Mouse (Mus musculus): ENCODE measurements around the gene Gstp1. TPM values are rescaled to one million over a fixed set of nuclear protein-coding genes. Genes with fewer than 3 reads are reported as not detected.

Gene Gstp1
- total RNA-seq (2023), result 10 to 100 TPM; 71.2 to 96.6 TPM

DNA sequence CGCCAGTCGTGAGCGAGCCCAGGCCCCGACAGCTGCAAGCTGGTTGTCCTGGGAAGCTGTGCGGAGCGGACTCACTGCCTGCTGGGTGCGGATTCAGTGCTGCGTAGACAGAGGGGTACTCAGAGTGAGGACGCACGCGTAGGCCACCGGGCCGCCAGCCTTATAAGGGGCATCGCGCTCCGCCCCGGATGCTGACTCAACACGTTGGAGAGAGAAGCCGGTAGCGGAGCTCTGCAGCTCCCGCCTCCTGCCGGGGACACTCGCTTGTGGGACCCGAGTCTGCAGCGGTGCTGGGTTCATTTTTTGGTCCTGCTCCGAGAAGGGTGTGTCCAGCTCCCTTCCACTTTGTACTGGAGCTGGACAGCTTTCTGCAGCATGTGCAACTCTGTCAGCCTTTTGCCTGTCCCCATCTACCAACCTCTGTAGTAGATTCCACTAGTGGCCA lies at the start of gene Gstp1:
Gene Gstp1 (minus strand): TSS at position 198 of the 445 bp plus-strand sequence.

GRCm38 (mm10) chr19:4081394-4081793 lies 43.6 kb upstream of the Gstp1 start, which contains the start of gene Cabp2:
Gene Cabp2 (plus strand): TSS chr19:4081578.

DNA sequence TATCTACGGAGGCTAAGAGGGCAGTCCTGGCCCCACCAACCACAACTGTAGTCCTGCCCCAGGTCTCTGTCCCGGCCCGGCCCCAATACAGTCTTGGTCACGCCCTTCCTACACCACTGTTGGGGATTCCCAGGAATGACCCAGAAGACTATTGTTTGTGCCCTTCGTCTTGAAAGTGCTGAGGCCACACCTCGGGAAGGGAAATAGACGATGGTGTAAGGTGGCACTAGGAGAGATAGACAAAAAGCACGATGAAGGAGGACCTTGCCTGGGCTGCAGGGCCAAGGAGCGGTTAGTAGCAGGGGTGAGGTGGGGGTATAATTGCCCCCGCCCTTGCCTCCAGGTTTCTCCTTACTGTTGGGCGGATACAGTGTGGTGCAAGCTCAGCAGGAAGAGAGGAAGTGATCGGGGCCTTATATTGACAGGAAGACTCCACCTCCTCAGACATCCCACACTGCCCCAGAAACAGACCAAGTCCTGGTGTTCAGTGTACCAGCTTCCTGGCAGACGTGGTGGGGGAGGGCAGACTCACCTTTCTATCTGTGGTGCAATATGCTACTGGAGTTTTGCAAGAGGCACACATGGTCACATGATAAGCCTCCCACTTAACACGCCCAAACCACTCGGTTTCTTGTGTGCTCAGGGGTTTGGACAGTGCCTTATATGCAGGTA lies 21.4 kb upstream of the Gstp1 start, which contains the start of gene Gstp3:
Gene Gstp3 (minus strand): TSS at position 501 of the 672 bp plus-strand sequence.

GRCm38 (mm10) chr19:4045966-4046865 lies 8.4 kb upstream of the Gstp1 start, which contains the start of gene Gstp2:
Gene Gstp2 (minus strand): TSS chr19:4046023.

DNA sequence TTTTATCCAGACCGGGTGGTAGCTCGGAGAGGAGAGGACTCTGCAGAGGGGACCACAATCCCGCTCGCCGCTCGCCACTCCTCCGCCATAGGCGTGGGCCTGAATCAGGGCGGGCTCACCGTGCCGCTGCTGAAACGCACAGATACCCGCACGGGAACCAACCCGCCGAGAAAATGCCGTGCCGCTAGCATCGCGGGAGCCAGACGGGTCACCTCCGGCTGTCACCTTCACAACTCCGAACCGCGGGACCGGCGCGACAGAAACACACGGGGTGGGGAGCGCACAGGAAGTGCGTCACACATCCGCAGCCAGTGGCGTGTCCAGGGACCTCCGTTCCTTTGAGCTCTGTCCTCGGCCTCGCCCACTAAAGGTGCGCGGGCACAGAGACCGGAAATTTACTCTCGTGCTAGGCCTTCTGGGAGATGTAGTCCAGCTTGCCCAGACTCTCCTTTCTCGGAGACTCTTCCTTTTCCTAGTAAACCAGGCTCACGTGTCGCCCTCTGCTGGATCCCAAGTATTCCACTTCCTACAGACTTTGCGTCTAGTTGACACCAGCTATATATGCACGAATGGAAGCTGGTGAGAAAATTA lies 25.3 kb downstream of the Gstp1 start, which contains the start of gene Ndufv1:
Gene Ndufv1 (minus strand): TSS at position 375 of the 591 bp plus-strand sequence.

GRCm38 (mm10) chr19:4003112-4003511 lies 34.7 kb downstream of the Gstp1 start, which contains the start of gene Doc2g:
Gene Doc2g (plus strand): TSS chr19:4003313.

DNA sequence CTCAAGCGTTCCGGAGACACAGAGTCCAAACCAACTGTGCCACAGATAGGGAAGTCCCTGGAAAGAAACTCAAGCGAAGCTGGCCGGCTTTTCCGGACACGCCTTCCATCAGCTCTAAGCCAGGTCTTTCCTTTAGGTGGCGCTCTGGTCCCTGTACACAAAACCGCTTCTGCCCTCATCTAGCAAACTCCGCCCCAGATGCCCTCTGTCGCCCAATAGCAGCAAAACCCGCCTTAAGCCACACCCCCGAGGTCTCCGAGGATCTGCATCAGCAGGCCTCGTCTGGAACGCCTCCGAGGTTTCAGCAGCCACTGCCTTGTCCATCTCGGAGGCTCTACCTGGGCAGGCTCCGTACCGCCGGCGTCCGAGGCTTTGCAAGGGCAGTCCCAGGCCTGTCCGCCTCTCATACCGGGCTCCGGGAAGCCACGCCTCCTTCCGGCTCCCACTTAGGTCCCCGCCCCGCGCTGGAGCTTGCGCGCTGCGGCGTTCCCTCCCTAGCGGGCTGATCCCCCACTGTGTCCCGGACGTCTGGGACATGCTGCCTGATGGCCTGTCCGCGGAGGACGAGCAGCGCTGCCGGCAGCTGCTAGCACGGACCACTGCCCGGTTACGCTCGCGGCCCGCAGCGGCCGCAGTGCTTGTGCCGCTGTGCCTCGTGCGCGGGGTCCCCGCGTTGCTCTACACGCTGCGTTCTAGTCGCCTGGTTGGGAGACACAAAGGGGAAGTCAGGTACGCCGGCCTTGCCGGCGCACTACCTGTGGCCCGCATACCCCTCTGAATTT lies 37.5 kb downstream of the Gstp1 start, which contains the start of the genes Nudt8 and Gm49405:
Gene Nudt8 (plus strand): TSS at position 462 of the 782 bp plus-strand sequence.
Gene Gm49405 (plus strand): TSS at position 508 of the 782 bp plus-strand sequence.

DNA sequence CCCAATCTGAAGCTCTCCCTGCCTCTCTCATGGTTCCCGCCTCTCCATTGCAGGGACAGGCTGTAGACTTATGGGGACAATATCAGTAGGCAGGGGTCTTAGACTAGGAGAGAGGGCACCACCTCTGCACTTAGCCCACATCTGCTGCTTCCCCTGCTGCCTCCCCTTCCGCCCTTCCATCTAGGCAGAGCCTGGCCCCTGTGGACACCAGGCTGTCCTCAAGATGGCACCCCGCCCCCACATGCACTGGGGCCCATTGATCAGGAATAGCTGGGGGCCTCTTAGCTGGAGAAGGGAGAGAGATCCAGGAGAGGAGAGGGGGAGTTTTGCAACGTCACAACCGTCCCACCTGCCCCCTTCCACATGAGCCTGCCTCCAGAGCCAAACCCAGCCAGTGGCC lies 45.4 kb downstream of the Gstp1 start, which contains the start of gene Tbx10:
Gene Tbx10 (plus strand): TSS at position 337 of the 400 bp plus-strand sequence.

GRCm38 (mm10) chr19:3986334-3986733 lies 51.5 kb downstream of the Gstp1 start, which contains the start of gene Acy3:
Gene Acy3 (plus strand): TSS chr19:3986570.

Other genes starting within 250 kb of the Gstp1 start
- 10 to 100 TPM; 42.2 TPM for gene Chka, start 186.2 kb downstream of the Gstp1 start, total RNA-seq (2023)
- gene Tcirg1, start 130.9 kb downstream of the Gstp1 start, total RNA-seq (2023), result 100 to 1,000 TPM; 223 to 229 TPM
- gene Ndufs8, start 125.2 kb downstream of the Gstp1 start, total RNA-seq (2023), result 10 to 100 TPM; 60.8 to 68.6 TPM
- gene Aldh3b1, start 108.2 kb downstream of the Gstp1 start, total RNA-seq (2023), result 100 to 1,000 TPM; 142 to 144 TPM
- gene Unc93b1, start 102.8 kb downstream of the Gstp1 start, total RNA-seq (2023), result 100 to 1,000 TPM; 277 to 278 TPM
- gene Aldh3b3, start 79.3 kb downstream of the Gstp1 start, total RNA-seq (2023), result 10 to 100 TPM; 12.3 to 12.6 TPM
- 10 to 100 TPM; 12.7 to 16.4 TPM for gene Aldh3b2, start 65.7 kb downstream of the Gstp1 start, total RNA-seq (2023)
- gene Acy3, start 51.4 kb downstream of the Gstp1 start, total RNA-seq (2023), result under 1 TPM in 1 of 2 experiments, not detected in 1; 0.42 TPM
- not detected for gene Tbx10, start 45.2 kb downstream of the Gstp1 start, total RNA-seq (2023)
- gene Nudt8, start 37.4 kb downstream of the Gstp1 start, total RNA-seq (2023), result 1 to 10 TPM; 5.2 to 5.9 TPM
- 1 to 10 TPM in 1 of 2 experiments, under 1 TPM in 1; 0.70 to 1.0 TPM for gene Gm49405, start 37.4 kb downstream of the Gstp1 start, total RNA-seq (2023)
- 1 to 10 TPM in 1 of 2 experiments, under 1 TPM in 1; 0.55 to 2.2 TPM for gene Doc2g, start 34.7 kb downstream of the Gstp1 start, total RNA-seq (2023)
- 10 to 100 TPM; 69.0 to 69.5 TPM for gene Ndufv1, start 25.2 kb downstream of the Gstp1 start, total RNA-seq (2023)
- gene Gstp2, start 8.0 kb upstream of the Gstp1 start, total RNA-seq (2023), result 1 to 10 TPM; 5.9 to 8.4 TPM
- 1 to 10 TPM; 5.3 to 8.8 TPM for gene Gstp3, start 21.6 kb upstream of the Gstp1 start, total RNA-seq (2023)
- not detected for gene Cabp2, start 43.6 kb upstream of the Gstp1 start, total RNA-seq (2023)
- 100 to 1,000 TPM; 208 to 221 TPM for gene Cdk2ap2, start 59.2 kb upstream of the Gstp1 start, total RNA-seq (2023)
- 100 to 1,000 TPM; 161 to 176 TPM for gene Pitpnm1, start 62.0 kb upstream of the Gstp1 start, total RNA-seq (2023)
- gene Aip, start 87.9 kb upstream of the Gstp1 start, total RNA-seq (2023), result 100 to 1,000 TPM in 1 of 2 experiments, 10 to 100 TPM in 1; 96.8 to 101 TPM
- gene Gpr152, start 101.8 kb upstream of the Gstp1 start, total RNA-seq (2023), result not detected
- under 1 TPM in 1 of 2 experiments, not detected in 1; 0.22 TPM for gene Cabp4, start 106.0 kb upstream of the Gstp1 start, total RNA-seq (2023)
- gene Coro1b, start 110.6 kb upstream of the Gstp1 start, total RNA-seq (2023), result 100 to 1,000 TPM; 186 to 201 TPM
- 10 to 100 TPM in 1 of 2 experiments, 1 to 10 TPM in 1; 8.0 to 11.7 TPM for gene Ptprcap, start 115.6 kb upstream of the Gstp1 start, total RNA-seq (2023)
- 10 to 100 TPM; 43.1 to 43.8 TPM for gene Rps6kb2, start 125.4 kb upstream of the Gstp1 start, total RNA-seq (2023)
- 10 to 100 TPM; 24.4 to 28.9 TPM for gene Carns1, start 137.5 kb upstream of the Gstp1 start, total RNA-seq (2023)
- 100 to 1,000 TPM; 110 to 127 TPM for gene Tbc1d10c, start 153.3 kb upstream of the Gstp1 start, total RNA-seq (2023)
- gene Ppp1ca, start 154.1 kb upstream of the Gstp1 start, total RNA-seq (2023), result 100 to 1,000 TPM; 420 to 454 TPM
- 10 to 100 TPM; 30.2 to 36.5 TPM for gene Rad9a, start 163.7 kb upstream of the Gstp1 start, total RNA-seq (2023)
- gene Clcf1, start 176.3 kb upstream of the Gstp1 start, total RNA-seq (2023), result 1 to 10 TPM; 2.4 to 2.8 TPM
- not detected for gene AC109138.7, start 176.4 kb upstream of the Gstp1 start, total RNA-seq (2023)
- 10 to 100 TPM; 55.9 to 59.1 TPM for gene Pold4, start 193.9 kb upstream of the Gstp1 start, total RNA-seq (2023)
- gene Ssh3, start 231.2 kb upstream of the Gstp1 start, total RNA-seq (2023), result 10 to 100 TPM; 29.4 to 30.5 TPM
- 10 to 100 TPM; 30.7 to 42.6 TPM for gene Ankrd13d, start 245.2 kb upstream of the Gstp1 start, total RNA-seq (2023)

Data from neutrophil, adult 83 days (primary cell).